Mouse (Mus musculus): ENCODE results near the gene Simc1. TPM values are rescaled to one million over a fixed set of nuclear protein-coding genes. Genes with fewer than 3 reads are reported as not detected.
"Not testable (repeated sequence)": the region's sequence is repeated elsewhere in the genome, so short reads cannot be mapped to it uniquely, and the experiment has no call there.

Simc1 gene
- 1 to 10 TPM; 2.0 to 2.4 TPM for total RNA-seq (2021)

DNA sequence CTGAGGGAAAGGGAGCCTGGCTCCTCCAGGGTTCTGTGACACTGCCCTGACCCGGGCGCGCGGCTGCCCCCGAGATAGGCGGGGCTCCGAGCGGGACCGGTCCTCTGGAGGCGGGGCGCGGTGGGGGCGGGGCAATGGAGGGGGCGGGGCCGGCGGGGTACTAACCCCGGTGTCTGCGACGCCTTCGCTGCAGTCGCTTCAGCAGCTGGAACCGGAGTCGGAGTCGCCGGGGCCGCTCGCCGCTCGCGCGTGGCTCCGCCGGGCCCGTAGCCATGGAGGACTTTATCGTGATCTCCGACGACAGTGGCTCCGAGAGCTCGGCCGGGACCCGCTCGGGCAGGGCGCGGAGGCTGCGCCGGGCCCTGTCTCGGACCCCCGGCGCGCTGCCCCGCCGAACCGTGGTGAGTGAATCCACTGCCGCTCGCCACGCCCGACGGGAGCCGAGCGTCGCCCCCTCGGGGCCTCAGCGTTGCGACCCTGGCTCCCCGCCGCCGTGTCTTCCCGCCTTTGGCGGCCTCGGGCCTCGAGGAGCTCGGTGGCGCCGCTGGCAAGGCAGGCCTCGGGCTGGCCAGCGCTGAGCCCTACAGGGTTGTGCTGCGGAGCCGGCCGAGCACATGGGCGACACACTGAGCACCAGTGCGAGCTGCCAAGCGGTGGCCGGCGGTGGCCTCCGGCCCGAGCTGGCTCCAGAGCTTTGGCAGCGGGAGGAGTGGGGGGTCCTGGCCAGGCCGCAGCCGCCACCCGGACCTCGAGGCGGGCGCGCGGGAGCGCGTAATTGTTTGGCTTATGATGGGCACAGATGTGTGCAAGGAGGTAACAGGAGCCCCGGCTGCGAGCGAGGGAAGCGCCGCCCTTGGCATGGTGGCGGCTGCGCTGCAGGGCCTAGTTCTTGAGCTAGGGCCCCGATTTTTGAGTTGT is at the start of gene Simc1:
Simc1 (plus strand) TSS at position 176 of the 918 bp plus-strand sequence.
- intact Hi-C loops (cut with DNase I), result loop anchor here (2.0 kb wide), 1 partner anchor 33 kb away; no protein-coding TSS in a partner anchor
- peak; percentile 53 for DNase-seq (ENCODE audit: low spot score)

DNA sequence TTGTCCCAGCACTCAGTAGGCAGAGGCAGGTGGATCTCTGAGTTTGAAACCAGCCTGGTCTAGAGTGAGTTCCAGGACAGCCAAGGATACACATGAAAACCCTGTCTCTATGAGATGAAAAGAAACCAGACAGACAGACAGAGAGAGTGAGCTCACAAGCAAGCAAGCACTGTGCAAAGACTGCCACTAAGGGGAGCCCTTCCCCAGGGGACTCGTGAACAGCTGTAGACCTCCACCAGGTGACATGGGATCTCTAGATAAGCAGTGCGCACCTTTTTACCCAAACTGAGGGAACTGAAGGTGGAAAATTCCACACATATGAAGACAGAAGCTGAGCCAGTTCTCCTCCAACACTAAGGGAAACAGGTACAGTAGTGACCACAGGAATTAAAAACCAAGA is 46.5 kb upstream of the Simc1 start:
- intact Hi-C loops (cut with DNase I), result no loop called here
- no peak for DNase-seq (ENCODE audit: low spot score)

DNA sequence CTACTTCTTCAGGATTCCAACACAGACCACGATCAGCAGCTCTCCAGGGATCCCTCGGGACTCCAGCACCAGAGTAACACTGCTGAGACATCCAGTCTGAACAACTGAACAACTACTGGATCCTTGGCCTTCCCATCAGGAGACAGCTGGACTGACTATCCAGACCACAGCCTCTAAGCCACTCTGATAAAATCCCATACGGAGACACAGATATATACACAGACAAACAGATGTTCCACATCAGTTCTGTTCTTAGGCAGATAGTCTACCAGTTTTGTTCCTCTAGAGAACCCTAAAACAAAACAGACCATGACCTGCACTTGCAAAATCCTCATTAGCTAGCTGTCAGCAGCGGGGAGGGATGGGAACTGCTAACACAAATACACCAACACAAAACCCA is 44.3 kb upstream of the Simc1 start:
- intact Hi-C loops (cut with DNase I), result no loop called here
- no peak for DNase-seq (ENCODE audit: low spot score)

DNA sequence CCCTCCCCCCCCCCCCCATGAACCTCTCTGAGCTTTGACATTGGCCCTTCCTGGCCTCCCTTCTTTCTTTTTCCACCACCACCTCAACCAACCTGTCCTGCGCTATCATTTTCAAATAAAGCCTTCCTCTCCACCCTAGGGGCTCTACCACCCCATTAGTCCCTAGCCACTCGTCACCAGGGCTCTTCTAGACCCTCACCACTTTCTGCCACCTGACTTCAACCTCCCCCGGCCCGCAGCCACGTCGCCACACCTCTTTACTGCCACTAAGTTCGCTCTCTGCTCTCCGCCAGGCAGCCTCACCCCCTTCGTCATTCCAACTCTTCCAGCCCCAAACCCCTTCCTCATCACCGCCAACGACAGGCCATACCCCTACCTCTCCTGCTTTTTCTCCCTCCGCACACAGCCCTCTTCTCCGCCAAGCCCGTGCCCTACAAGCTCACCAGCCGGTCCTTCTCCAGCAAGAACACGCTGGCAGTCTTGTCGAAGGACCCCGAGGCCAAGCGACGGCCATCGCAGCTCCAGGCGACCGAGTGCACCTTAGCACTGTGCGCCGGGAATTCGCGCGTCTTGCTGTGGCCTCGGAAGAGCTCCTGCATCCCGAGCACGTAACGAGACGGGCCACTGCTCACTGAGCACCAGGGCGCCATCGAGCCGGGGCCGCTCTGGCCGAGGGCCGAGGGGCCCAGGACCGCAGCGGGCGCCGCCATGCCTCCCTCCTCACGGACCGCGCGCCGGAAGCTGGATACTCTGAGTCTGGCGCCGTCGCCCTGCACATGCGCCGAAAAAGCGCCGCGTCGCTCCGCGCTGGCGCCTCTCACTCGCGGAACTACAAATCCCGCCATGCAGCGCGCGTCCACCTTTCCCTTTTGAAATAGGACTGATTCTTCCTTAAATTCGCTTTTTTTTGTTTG is 35.2 kb upstream of the Simc1 start, which contains the start of gene Thoc3:
Thoc3 (minus strand) TSS at position 752 of the 914 bp plus-strand sequence.
- peak; percentile 73 for DNase-seq (ENCODE audit: low spot score)
- intact Hi-C loops (cut with DNase I), result loop anchor here (5.0 kb wide), 2 partner anchors 154 to 229 kb away; partner anchors contain the start of gene Faf2

DNA sequence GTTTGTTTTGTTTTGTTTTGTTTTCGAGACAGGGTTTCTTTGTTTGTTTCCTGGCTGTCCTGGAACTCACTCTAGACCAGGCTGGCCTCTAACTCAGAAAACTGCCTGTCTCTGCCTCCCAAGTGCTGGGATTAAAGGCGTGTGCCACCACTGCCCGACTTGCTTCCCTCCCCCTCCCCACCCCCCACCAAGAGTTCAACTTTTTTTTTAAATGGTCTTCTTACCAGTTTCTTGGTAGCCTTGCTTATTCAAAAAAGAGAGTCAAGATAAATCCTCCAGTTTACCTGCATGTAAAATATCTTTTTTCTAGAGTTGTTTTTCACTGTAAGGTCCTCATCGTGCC is 34.6 kb upstream of the Simc1 start:
- intact Hi-C loops (cut with DNase I), result loop anchor here (5.0 kb wide), 2 partner anchors 153 to 228 kb away; partner anchors contain the start of gene Faf2
- DNase-seq (ENCODE audit: low spot score), result no peak

DNA sequence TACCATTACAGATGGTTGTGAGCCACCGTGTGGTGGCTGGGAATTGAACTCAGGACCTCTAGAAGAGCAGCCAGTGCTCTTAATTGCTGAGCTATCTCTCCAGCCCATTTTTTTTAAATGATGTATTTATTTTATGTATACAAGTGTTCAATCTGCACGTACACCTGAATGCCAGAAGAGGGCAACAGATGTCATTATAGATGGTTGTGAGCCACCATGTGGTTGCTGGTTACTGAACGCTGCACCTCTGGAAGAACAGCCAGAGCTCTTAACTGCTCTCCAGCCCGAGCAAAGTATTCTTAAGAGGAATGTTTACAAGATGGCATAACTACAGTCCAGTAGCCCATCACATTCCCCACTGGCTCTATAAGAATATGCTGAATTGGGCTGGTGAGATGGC is 31.6 kb upstream of the Simc1 start:
- no peak for DNase-seq (ENCODE audit: low spot score)
- intact Hi-C loops (cut with DNase I), result loop anchor here (2.0 kb wide), 1 partner anchor 31 kb away; the partner anchor contains the start of gene Simc1

DNA sequence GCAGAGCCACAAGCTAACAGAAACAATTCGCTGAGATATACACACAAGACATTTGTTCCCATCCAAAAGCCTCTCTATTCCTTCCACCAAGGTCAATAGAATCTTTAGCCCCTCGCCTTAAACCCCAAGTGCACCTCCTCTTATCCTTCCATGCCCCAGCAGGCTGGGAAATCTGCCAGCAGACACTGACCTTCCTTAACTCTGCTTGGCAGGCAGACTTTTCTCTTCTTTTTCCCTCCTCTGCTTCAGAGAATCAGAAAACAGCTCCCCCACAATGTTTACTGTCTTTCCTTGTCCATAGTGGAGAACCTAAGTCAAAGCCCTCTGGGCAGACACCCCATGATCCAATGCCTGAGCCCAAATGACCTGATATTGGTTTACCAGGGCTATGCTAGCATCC is 28.6 kb upstream of the Simc1 start:
- intact Hi-C loops (cut with DNase I), result no loop called here
- DNase-seq (ENCODE audit: low spot score), result no peak

DNA sequence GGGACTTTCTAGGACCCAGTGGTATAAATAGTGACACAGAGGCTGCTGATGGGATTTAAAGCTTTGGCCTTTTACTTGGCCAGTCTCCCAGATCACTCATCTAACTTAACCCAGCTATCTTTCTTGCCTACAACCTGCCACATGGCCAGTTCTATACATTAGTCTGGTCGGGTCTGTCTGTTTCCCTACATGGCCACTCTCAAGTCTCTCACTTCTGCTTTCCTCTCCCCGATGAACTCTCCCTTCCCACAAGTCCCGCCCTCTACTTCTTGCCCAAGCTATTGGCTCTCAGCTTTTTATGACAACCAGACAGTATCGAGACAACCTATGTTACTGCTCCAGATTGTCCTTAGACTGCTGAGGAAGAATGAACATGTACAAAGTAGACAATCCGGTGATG is 27.9 kb upstream of the Simc1 start:
- intact Hi-C loops (cut with DNase I), result no loop called here
- DNase-seq (ENCODE audit: low spot score), result no peak

DNA sequence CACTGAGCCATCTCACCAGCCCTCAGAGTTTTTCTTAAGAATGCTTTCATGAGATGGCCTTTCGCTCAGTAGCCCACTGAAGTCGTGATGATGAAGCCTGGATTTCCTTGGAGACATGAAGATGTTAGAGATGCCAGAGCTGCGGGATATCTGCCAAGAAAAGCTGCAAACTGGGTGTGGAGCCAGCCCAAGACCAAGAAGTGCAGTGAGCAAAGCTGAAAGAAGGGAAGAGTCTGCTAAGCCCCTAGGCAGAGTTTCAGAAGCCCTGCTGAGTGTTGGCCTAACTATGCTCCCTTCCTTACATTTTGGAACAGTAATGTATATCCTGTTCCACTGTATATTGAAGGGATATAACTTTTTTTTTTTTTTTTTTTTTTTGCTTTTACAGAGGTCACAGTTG is 24.3 kb upstream of the Simc1 start:
- intact Hi-C loops (cut with DNase I), result no loop called here
- DNase-seq (ENCODE audit: low spot score), result no peak

DNA sequence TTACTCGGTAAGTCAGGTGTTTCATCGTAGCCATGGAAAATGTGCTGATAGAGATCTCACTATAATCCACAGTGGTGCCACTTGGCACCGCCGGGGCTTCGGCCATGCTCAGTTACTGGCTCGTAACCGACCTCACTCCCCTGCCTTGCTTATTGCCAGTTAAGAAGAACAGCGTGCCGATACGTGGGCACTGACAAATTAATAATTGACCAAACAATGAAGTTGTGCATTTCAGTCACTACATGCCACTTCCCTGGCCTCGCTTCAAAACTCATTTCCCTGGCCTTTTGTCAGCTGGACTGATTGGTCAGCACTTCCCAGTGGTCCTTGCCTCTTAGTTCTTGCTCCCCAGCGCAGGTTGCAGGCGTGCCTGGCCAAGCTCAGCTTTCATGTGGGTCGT is 22.1 kb upstream of the Simc1 start:
- intact Hi-C loops (cut with DNase I), result no loop called here

DNA sequence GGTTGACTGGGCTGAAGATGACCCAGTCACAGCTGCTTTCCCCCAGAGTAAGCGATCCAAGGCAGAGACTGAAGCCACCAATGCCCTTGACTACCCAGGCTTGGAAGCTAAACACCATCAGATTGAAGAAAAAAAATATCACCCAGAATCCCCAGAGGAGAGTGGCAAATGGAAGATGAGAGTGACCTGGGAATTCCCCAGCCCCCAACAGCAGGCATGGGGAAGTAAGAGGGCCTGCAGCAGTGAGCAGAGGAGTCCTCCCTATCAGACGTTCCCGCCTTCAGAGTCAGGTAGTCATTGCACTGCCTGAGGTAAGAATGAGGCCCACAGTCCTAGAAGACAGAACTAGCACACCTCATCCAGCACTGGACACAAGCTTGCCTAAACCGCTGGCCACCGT is 13.2 kb upstream of the Simc1 start:
- intact Hi-C loops (cut with DNase I), result no loop called here
- DNase-seq (ENCODE audit: low spot score), result no peak

More for the DNA sequence above, 22.1 kb upstream of the Simc1 start:
- DNase-seq (ENCODE audit: low spot score), result no peak

DNA sequence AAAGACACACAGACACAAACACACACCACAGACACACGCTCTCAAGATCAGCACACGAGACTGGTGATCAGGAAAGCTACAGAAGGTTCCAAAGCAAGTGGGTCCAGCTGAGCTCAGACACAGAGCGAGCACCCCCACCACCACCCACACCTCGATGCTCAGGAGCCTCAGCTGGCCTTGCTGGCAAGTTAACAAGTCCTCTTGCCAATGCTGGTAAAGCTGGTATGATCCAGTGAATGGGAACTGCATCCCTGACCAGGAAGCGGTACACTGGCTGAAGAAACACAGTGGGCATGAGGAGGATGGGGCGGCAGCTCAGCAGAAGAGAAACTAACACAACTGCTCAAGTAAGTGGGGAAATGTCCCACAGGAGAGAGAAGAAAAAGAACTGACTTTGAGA is 12.2 kb upstream of the Simc1 start:
- intact Hi-C loops (cut with DNase I), result no loop called here
- DNase-seq (ENCODE audit: low spot score), result no peak

DNA sequence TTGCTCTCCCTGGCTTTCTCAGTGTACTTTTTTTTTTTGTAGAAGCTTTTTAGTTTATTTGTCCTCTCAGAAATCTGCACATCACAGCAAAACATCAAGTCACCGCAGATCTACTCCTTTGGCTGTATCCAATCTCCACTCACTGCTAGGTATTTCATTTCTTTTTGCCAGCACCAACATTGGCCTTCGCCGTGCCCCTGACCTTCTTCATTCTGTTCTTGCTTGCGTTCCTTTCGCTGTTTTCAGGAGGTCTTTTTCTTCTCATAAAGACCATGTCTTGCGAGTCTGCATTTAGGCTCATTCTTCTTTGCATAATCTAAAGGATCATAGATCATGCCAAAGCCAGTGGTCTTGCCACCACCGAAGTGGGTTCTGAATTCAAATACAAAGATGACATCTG is 4.0 kb upstream of the Simc1 start:
- intact Hi-C loops (cut with DNase I); DNase-seq (ENCODE audit: low spot score): not testable (repeated sequence)

DNA sequence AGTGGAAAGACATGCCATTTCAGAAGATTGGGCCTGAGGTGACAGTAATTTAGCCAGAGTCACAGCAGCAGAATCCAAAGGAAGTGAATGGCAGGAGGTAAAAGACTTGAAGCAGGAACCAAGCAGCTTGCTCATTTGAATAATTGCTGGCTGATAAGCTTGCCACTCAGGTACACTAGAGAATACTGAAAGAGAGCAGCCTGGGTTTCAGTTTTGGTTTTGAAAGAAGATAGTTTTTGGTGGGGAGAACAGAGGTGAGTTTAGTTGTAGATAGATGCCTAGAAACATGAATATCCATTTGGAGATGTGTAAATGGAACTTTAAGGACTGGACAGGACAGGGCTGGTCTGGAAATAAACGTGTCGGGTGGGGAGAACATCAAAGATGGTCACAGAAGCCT is 2.2 kb upstream of the Simc1 start:
- no peak for DNase-seq (ENCODE audit: low spot score)
- intact Hi-C loops (cut with DNase I), result no loop called here

DNA sequence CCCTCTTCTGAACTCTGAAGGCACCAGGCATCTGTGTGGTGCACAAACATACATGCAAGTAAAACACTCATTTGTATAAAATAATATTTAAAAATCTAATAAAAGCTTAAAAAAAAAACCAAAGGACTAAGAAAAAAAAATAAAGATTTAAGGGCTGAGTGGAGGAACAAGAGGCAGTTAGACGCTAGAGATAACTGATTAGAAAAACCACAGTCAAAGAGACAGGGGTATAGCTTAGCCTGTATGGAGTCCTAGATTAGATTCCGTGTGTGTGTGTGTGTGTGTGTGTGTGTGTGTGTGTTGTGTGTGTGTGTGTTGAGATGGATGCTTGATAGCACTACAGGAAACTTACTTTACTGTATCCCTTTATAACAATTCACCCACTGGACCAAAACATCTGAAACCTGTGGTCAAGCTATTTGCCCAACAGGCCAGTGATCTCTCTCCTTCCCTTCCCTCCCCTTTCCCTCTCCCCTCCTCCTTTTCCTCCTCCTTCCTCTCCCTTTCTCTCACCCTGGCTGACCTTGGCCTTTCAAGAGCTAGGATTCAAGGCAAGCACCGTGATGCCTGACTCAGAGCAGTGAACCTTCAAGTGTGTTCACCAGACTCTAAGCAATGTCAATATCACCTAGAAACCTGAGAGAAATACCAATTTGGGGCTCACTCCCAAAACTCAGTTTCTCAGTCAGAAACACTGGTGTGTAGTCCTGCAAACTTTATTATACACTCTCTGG is 1.5 kb upstream of the Simc1 start:
- DNase-seq (ENCODE audit: low spot score), result no peak
- intact Hi-C loops (cut with DNase I), result loop anchor here (2.0 kb wide), 1 partner anchor 31 kb away; no protein-coding TSS in a partner anchor

DNA sequence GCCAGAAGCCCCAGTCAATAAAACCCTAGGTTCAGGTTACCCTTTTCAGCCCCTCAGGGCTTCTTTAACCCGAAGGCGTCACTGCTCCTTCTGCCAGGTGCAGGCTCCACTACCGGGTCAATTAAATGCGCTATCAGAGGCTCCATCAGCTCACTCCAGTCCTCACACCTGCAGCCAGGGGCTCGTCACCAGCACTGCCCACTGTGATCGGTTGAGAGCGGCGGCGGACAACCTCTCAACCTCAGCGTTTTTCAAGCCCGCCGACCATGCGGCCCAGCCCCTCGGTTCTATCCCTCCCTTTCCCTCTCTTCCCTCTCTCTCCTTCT is 338 bp upstream of the Simc1 start:
- intact Hi-C loops (cut with DNase I), result loop anchor here (2.0 kb wide), 1 partner anchor 32 kb away; no protein-coding TSS in a partner anchor
- no peak for DNase-seq (ENCODE audit: low spot score)

DNA sequence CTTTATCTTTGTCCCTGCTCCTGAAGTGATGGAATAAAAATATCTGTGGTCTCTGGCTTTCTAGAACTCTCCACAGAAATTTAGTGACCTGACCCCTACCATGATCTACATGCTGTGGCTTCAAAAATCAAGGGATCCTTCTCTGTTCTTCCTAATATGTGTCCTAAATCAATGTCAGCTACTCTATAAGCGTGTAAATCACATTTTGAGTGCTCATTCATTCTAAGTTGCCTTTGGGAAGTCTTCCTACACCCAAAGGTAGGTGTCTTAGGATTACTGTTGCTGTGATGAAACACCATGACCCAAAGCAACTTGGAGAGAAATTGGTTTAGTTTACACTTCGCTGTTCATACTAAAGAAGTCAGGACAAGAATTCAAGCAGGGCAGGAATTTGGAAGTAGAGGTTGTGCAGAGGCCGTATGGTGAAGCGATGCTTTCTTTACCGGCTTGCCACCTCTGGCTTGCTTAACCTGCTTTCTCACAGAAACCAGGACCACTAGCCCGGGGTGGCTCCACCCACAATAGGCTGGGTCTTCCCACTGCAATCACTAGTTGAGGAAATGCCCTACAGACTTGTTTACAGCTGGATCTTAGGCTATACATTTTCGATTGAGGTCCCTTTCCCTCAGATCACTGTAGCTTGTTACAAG is 1.2 kb downstream of the Simc1 start:
- no peak for DNase-seq (ENCODE audit: low spot score)
- intact Hi-C loops (cut with DNase I), result no loop called here

DNA sequence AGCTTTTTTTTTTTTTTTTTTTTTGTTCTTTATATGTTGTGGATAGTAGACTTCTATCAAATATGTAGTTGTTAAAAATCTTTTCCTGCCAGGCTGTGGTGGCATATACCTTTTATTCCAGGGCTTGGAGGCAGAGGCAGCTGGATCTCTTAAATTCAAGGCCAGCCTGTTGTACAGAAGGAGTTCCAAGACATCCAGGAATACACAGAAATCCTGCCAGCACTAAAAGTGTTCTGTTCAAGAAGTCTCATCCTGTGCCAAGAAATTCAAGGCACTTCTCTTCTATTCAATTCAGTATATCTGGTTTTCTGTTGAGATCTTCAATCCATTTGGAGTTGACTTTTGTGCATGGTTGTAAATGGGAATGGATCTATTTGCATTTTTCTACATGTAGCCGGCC is 2.3 kb downstream of the Simc1 start:
- intact Hi-C loops (cut with DNase I), result no loop called here
- DNase-seq (ENCODE audit: low spot score), result no peak

DNA sequence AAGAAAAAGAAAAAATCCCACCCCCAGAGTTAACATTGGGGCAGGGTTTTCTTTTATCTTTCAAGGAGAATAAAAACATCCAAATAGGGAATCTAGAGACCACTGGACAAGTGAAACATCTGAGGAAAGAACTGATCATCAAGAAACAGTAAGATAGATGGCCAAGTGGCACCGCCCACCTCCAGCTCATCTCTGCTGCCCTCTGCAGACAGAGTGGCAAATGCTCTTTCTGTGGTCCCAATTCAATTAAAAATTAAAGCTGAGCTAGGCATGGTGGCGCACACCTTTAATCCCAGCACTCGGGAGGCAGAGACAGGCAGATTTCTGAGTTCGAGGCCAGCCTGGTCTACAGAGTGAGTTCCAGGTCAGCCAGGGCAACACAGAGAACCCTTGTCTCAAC is 16.6 kb downstream of the Simc1 start:
- intact Hi-C loops (cut with DNase I), result no loop called here
- no peak for DNase-seq (ENCODE audit: low spot score)
